Mouse (Mus musculus): Measurements from ENCODE around the gene Kctd12. TPM values are rescaled to one million over a fixed set of nuclear protein-coding genes. Genes with fewer than 3 reads are reported as not detected.

The Kctd12 gene
- 100 to 1,000 TPM; 115 to 119 TPM for total RNA-seq (2021)

DNA sequence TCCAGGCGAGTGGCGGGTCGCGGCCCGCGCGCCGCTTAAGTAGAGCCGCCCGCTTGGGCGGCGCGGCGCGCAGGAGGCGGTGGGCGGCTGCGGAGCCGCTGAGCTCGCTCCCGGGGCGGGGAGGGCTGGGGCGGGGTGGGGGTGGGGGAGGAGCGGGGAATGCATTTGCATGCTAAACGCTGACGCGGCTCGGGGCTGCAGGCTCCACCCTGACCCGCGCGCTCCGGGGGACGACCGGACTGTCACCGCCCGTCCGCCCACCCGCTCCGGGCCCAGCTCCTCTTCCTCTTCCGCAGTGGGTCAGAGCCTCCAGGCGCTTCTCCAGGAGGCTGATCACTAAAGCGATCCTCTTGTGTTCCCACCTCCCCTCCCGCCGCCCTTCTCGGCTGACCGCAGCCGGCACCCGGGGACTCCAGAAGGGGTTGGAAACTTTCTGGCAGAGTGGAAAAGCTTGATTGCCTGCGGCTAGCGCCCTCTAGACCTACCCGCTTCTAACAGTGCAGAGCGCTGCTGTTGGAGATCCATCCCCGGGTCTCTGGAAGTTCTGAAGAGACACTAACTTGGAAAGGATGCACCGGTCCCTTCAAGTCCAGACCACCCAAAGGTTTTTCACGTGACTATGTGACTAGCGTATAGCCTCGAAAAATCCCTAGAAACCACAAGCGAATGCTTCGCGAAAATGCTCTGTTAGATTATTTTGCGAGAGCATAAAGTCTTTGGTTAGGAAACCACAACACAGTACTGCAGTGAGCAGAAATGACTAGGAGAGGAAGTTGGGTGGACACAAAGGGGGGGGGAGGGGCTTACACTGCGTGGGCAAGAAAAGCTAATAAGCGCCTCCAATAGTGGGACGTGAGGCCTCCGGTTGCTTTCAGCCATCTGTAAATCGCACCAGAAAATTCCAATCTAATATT, at the start of gene Kctd12:
Gene Kctd12 (minus strand): TSS at position 11 of the 914 bp plus-strand sequence.
- DNase-seq (ENCODE audit: extremely low spot score in 1 of 2, low spot score in 1 of 2): peak; percentile 62 to 67

DNA sequence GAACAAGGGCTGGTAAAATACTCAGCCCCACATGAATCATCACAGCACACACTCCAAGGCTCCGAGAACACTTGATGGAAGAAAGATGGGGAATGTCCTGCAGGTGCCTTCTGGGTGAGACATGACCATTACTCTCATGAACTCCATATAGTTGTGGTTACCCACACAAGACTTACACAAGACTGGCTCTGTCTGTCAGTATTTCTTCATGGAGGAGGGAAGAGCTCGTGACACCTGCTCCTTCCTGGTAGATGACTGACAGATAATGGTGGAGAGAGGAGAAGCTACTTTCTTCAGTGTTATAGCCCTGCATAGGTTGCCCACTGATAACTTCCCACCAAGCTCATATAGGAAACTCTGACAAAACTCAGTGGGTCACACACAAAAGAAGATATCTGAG, 46.8 kb upstream of the Kctd12 start:
- no peak for DNase-seq (ENCODE audit: extremely low spot score in 1 of 2, low spot score in 1 of 2)

DNA sequence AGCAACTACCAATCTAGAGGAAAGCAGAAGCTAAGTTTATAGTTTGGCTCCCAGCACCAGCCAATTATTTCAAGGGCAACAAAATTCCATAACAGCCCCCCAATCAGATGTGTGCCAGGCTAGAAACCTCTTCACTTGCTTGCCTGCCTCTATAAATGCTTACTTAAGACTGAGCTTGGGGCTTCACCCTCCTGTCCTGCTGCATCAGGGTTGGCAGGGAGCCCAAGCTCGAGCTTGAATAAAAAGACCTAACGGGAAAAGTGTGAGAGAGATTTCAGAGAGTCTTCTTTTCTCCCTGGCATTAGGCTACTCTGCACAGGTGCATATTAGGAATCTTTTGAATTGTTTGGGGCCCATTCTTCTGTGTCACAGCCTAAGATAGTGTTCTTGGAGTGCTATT, 37.6 kb upstream of the Kctd12 start:
- DNase-seq (ENCODE audit: extremely low spot score in 1 of 2, low spot score in 1 of 2): no peak

DNA sequence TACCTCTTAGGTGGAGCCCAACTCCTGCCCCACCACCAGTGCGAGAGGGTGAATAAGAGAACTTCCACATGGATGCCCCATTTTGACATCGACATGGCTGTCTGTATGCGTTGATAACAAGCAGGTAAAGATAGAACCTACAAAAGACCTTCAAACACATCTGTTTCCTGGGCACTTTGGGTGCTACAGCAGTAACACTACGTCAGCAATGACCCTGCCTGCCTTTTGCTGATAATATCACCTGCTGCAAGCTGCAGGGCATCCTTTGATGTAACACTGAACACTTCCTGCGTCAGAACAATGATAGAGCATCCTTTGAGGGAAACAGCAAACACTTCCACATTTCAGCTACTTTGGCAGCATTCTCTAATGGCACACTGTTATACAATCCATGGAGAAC, 34.6 kb upstream of the Kctd12 start:
- DNase-seq (ENCODE audit: extremely low spot score in 1 of 2, low spot score in 1 of 2): no peak

DNA sequence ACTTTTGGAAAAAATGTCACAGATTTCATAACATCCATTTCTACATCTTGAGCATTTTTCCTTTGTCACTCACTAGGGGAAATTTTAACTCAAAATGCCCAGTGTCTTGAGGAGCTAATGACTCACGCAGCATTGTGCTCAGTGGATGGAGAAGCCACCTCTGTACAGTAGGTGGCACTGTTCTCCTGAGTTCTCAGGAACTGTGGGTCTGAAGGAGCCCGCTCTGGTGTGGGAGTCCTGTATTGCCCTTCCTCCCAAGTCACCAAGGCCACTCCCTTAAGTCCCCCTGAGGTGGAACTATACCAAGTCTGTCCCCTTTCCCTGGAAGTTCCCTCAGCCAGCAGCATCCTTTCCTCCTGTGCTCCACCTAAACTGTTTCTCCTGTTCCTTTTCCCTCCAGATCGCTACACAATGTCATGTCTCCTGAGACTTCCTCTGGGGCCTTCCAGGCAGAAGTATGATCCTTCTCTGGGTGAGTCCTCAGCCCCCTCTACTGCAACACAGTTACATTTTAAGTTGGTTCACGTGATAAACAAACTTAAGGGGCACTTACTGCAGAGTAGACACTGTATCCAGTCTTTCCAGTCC, 30.2 kb upstream of the Kctd12 start:
- DNase-seq (ENCODE audit: extremely low spot score in 1 of 2, low spot score in 1 of 2): peak; percentile 27 to 51

DNA sequence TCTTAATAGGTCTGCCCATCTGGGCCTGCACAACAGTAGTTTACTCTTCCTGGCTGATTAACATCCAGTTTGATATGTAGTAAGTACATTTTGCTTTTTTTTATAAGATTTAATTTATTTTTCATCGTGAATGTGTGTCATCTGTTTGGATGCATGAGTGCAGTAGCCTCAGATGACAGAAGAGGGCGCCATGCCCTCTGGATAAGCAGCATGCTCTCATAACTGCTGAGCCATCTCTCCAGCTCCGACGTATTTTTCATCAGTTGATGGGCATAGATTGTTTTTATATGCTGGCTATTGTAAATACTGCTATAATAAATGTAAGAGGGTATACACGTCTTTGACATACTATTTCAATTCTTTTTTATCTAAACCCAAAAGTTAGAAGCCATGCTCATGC, 29.3 kb upstream of the Kctd12 start:
- peak in 1 of 2 experiments; percentile 48 for DNase-seq (ENCODE audit: extremely low spot score in 1 of 2, low spot score in 1 of 2)

DNA sequence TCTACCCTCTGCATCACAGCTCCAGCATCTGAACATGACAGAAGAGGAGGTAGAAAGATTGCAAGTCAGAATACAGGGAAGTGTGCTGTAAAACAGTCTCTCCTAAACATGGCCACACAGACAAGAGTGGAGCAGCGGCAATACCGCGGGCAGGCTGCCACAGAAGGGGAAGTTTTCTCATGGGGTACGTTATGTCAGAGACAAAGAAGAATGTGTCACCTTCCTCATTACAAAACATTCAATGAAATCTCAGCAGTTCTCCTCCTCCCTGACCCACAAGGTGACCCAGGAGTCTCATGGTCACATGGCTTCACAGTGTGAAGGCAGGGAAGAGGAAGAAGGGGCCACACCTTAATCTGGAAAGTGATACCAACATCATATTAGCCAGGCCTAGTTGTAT, 25.3 kb upstream of the Kctd12 start:
- DNase-seq (ENCODE audit: extremely low spot score in 1 of 2, low spot score in 1 of 2): no peak

DNA sequence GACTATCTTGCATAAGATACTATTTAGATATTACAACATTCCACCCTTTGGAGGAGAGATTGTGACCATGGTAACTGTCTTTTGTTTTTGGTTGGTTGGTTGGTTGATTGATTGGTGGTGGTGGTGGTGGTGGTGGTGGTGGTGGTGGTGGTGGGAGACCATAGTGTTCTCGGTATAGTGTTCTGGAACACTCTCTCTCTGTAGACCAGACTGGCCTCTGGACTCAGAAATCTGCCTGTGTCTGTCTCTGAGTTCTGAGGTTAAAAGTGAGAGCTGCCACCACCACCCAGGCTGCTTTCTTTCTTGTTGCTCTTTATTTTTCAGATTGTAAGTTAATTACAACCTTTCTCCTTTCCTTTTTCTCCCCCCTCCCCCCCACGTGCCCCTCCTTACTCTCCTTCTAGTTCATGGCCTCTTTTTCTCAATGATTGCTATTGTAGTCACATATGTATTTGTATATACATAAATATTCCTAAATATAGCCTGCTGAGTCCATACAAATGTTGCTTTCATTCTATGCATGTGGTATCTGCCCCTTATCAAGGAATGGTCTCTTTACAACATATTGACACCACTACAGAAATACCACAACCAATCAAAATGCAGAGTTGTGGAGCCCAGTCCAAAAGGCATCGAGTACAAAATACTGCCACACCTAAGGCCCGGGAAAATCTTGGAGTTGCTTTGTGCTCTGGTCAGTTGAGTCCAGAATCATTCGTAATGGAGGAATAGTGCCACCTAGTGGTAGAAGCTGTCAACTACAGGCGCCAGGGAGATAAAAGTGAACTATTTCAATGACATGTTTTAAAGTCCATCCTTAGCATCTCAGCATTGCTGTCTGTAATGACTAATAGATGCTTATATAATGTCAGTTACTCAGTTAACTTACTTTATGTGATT, 12.5 kb upstream of the Kctd12 start:
- DNase-seq (ENCODE audit: extremely low spot score in 1 of 2, low spot score in 1 of 2): peak; percentile 64 to 94

DNA sequence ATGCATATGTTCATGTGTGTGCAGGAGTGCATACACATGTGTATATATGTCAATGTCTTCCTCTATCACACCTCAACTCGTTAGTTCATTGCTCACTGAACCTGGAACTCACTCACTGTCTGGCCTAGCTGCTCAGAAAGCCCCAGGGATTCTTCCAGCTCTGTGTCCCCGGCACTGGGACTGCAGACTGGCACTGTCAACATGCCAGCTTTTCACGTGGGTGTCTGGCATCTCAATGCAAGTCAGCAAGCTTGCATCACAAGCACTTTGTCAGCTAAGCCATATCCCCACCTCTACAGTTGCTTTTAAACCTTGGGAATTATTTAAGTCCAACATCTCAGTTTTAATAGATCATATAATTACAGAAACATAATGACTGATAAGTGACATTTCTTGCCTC, 8.3 kb upstream of the Kctd12 start:
- DNase-seq (ENCODE audit: extremely low spot score in 1 of 2, low spot score in 1 of 2): no peak

DNA sequence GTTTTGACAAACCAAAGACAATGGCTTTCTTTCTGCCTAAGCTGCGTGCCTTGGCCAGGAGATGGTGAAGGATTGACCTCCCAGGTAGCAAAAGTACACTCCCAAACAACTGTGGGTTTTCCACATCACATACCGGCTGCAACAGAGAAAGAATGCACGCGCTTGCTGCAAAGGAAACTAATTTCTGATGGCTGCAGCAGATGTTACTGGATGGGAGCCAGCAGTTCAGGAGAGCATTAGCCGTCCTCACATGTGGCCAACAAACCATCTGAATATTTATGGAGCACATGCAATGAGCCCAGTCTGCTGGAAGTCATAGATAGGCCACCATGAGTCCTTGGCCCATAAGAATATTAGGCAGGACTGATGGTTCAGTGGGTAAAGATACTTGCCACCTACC, 7.4 kb upstream of the Kctd12 start:
- no peak for DNase-seq (ENCODE audit: extremely low spot score in 1 of 2, low spot score in 1 of 2)

DNA sequence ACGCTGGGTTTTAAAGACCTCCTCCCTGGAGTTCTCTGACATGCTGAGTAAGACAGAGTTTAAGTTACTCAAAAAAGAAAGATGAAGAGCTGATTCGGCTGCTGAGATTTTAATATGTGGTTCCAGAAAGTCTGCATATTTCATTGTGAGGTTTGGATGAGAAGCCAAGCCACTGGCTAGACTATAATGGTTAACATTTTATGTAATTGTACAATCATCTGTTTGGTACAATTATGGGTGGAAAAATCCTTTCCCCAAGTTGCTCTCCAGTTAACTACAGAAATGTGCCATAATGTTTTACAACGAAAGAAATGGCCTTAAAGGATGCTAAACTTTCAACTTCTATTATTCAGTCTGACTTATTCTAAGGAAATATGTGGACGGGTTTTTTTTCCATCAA, 6.8 kb upstream of the Kctd12 start:
- DNase-seq (ENCODE audit: extremely low spot score in 1 of 2, low spot score in 1 of 2): no peak

DNA sequence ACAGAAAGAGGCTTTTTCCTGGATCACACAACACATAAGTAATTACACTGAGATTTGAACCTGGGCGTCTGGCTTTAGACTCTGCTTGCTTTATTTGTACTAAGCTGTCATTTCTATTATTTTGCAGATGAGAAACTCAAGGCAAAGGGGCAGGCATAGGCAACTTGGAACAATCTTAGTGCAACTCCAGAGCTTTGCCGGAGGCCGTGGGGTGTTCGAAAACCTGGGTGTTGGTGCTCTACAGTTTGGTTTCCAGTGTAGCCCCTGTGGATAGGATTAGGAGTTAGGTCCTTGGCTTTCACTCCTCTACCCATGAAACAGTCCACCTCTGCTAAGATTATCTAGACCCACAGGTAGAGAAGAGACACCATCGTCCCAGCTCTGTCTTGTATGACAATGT, 5.2 kb upstream of the Kctd12 start:
- no peak for DNase-seq (ENCODE audit: extremely low spot score in 1 of 2, low spot score in 1 of 2)

DNA sequence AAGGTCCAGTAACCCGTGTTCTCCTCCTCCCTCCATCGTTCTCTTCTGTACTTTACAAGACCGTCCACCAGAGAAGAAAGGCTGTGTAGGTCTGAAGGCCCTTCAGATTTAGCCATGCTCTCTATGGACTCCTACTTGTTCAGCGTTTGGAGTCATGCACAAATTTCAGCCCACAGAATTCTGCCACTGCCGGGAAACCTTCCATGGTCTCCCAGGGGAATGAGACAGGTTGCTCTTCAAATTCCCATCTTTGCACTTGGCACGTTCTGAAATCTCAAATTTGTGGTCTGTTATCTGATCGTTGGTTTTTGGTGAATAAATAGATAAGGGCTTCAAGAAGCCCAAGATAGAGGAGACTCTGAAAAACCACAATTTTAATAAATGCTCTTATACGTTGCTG, 1.2 kb upstream of the Kctd12 start:
- DNase-seq (ENCODE audit: extremely low spot score in 1 of 2, low spot score in 1 of 2): peak in 1 of 2 experiments; percentile 13

DNA sequence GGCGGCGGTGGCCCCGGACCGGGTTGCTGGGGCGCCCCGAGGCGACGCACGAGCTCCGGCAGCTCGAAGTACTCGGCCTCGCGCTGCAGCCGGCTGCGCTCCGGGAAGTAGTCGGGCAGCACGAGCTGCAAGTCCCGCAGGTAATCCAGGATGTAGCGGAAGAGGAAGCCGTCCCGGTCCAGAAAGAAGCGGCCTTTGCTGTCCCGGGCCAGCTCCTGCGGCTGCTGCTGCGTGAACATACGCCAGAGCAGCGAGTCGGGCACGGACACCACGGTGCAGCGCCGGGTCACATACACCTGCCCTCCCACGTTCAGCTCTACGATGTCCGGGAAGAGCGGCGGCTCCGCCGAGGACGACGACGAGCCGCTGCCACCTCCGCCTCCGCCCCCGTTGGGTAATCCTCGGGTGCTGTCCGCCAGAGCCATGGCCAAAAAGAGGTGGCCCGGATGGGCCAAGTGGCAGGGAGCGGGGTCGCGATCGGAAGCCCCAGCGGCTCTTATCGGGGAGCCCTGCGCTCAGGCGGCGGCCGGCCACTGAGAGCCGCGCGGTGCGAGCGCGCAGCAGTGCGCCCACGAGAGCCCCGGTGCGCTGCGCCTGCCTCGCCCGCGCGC, 316 bp downstream of the Kctd12 start:
- peak; percentile 55 to 64 for DNase-seq (ENCODE audit: extremely low spot score in 1 of 2, low spot score in 1 of 2)

DNA sequence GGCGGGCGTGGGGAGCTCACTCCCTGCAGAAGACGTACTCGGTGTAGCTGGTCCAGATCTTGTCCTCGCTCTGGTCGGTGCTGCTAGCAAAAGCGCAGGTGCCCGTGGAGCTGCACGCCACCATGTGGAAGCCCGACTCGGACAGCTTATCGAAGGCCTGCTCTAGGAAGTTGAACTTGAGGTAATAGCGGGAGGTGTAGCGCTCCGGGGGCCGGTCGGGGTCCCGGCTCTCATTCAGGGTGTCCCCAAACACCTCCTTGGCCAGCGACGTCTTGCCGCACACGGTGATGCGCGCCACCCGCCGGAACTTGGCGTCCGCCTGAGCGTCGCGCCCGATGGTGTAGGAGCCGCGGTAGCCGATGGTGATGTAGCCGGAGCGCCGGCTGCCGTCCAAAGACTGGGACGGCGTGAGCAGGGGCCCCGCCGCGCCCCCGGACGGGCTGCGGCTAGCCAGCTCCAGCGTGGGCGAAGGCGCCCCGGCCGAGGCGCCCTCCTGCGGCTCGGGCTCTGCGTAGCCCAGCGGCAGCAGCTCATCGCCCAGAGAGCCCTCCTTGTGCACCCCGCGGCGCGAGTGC, 909 bp downstream of the Kctd12 start:
- peak; percentile 53 to 62 for DNase-seq (ENCODE audit: extremely low spot score in 1 of 2, low spot score in 1 of 2)

DNA sequence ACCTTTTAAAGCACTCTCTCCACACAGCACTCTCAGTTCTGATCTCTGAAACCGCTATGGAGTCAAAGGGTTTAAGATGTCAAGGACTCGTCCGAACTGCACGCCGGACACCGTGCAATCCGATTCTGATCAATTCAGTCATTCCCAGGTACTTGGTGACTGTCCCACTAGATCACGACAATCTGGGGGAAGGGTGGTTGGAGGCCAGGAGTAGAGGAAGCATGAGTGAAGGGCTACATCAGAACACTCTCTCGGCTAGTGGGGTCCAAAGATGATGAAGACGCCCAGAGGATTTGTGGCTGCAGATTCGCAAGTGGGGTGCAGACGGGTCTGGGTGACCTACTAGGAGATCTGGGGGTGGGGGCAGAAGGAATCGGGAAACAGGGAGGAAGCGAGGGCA, 1.5 kb downstream of the Kctd12 start:
- no peak for DNase-seq (ENCODE audit: extremely low spot score in 1 of 2, low spot score in 1 of 2)

DNA sequence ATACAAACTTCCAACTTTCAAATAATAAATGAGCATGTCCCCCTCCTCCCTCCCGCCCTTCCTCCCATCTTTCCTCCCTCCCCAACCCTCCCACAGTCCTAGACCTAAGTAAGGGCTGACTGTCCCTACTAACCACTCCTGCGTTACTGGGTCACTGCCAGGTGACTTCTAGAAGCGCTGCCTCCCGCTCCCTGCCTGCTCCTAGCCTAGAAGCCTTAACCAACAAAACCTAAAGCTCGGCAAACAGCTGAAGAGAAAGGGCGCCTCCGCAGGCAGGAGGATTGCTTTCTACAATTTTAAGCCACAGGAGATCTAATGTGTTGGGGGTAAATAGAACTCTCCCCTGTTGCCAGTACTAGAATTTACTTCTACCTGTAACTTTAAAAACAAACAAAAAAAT, 2.0 kb downstream of the Kctd12 start:
- peak in 1 of 2 experiments; percentile 37 for DNase-seq (ENCODE audit: extremely low spot score in 1 of 2, low spot score in 1 of 2)

DNA sequence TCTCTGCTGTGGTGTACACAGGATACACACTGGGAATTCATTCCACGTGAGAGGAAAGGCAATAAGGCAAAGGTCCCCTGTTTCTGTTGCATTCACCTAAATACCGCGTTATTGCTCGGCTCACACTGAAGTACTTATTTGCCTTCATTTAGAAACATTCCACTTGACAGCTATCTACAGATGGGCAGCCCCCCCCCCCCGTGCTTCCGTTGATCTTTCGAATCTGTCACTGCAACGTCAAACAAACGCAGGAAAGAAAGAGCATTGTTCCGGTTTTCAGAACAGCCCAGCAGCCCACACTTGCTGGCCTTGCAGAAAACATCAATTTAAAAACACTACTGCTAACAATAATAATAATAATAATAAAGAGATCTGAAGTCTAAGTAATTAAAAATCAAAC, 2.6 kb downstream of the Kctd12 start:
- no peak for DNase-seq (ENCODE audit: extremely low spot score in 1 of 2, low spot score in 1 of 2)

DNA sequence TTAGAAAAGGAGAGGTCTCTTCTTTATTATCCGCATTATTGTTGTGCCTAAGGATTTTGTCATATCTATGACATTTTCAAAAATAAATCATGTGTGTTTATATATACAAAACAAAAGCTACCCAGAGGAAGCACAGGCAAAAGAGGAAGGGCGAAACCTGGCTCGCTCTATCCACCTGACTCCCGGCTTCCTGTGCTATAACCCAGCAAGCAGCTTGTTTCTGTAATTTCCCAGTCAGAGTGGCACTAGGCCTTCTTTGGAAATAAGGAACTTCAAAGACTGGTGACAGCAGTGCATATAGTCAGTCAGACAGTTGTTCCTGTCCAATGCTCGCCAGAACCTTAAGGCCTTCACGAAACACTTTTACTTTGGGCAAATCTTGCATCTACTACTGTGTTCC, 6.6 kb downstream of the Kctd12 start:
- DNase-seq (ENCODE audit: extremely low spot score in 1 of 2, low spot score in 1 of 2): no peak

DNA sequence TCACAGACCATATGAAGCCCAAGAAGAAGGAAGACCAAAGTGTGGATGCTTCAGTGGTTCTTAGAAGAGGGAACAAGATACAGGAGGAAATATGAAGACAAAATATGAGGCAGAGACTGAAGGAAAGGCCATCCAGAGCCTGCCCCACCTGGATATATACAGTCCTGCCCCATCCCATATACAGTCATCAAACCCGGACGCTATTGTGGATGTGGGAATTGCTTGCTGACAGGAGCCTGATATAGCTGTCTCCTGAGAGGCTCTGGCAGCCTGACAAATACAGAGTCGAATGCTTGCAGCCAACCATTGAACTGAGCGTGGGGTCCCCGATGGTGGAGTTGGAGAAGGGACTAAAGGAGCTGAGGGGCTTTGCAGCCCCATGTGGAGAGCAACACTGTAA, 13.6 kb downstream of the Kctd12 start:
- no peak for DNase-seq (ENCODE audit: extremely low spot score in 1 of 2, low spot score in 1 of 2)
